Mouse (Mus musculus) spleen, adult 2 months (tissue): ENCODE results near the gene Ccl22. TPM values are rescaled to one million over a fixed set of nuclear protein-coding genes. Genes with fewer than 3 reads are reported as not detected.

Experiments
- DNase-seq, 2 experiments: peaks; one replicate each; pipeline versions ENCODE4 v3.0.0 to v3.0.0-alpha.2; 2012 to 2021; ENCODE audit warnings: low spot score in 2 of 2, low read depth in 1 of 2
- H3K27ac ChIP-seq: fragments of 200-500 bp; 2 replicates; pipeline ENCODE4 v1.5.1; 2012; ENCODE audit warnings: low read length, inconsistent platforms; ENCODE audit not compliant: insufficient read depth
- H3K27me3 ChIP-seq: fragments of 200-500 bp; 2 replicates; pipeline ENCODE4 v1.6.1; 2012; ENCODE audit warnings: mild to moderate bottlenecking, moderate library complexity, low read length, inconsistent platforms; ENCODE audit not compliant: control insufficient read depth, insufficient read depth
- H3K36me3 ChIP-seq: fragments of 200-500 bp; 2 replicates; pipeline ENCODE4 v1.6.1; 2012; ENCODE audit warnings: mild to moderate bottlenecking, low read length, inconsistent platforms; ENCODE audit not compliant: control insufficient read depth, insufficient read depth
- H3K4me1 ChIP-seq: fragments of 200-500 bp; 2 replicates; pipeline ENCODE4 v1.6.1; 2011; ENCODE audit warnings: inconsistent platforms; ENCODE audit not compliant: control insufficient read depth, insufficient read depth, insufficient read length
- H3K4me3 ChIP-seq: fragments of 200-500 bp; 2 replicates; pipeline ENCODE4 v1.5.1; 2011; ENCODE audit warnings: mild to moderate bottlenecking, inconsistent platforms; ENCODE audit not compliant: insufficient read depth, insufficient read length; ENCODE audit errors: extremely low read depth
- CTCF ChIP-seq: fragments of 200-500 bp; IDR thresholded peaks from 2 replicates; pipeline ENCODE4 v1.5.1; 2011; ENCODE audit warnings: mild to moderate bottlenecking, inconsistent platforms; ENCODE audit not compliant: insufficient read depth, insufficient read length, insufficient replicate concordance; ENCODE audit errors: extremely low read depth
- POLR2A ChIP-seq: fragments of 200-500 bp; IDR thresholded peaks from 2 replicates; pipeline ENCODE4 v1.6.1; 2011; ENCODE audit warnings: low read depth, low read length, inconsistent platforms
- WGBS: fragments of 180-500 bp; shearing (Covaris S2); methylation state at CpG from one replicate; pipeline ENCODE4 v1.1.7; 2018; 5-methylcytosine and 5-hydroxymethylcytosine counted together
- polyA plus RNA-seq: library from polyadenylated mRNA; depleted of rRNA; stranded (reverse); fragments of >200 nt; gene quantifications from 2 replicates; pipeline ENCODE4 v1.2.3, GENCODE M21; 2012

The Ccl22 gene
- polyA plus RNA-seq, 1 experiment, result 5.8 TPM

GRCm38 (mm10) chr8:94783890-94784289 is 38.5 kb downstream of the Ccl22 start:
- 13% methylated on average over 4 of the region's 4 CpGs for WGBS

GRCm38 (mm10) chr8:94785247-94785985 is 40.0 kb downstream of the Ccl22 start:
- Histone ChIP-seq H3K27ac (no peak overlapping the region), H3K4me1 (no peaks in the 10 kb centered on the region), H3K4me3 (no peak overlapping the region), H3K27me3 (no peaks in the 10 kb centered on the region), H3K36me3 (no peaks in the 10 kb centered on the region)
- 58% methylated on average over 12 of the region's 12 CpGs for WGBS
- DNase-seq, result peak; percentile 19 to 32
- TF ChIP-seq POLR2A, result no peak
- peak; percentile 33; the same call in 1 of the 2 replicates for TF ChIP-seq CTCF

More at GRCm38 (mm10) chr8:94783890-94784289, 38.5 kb downstream of the Ccl22 start:
- no peaks in the 10 kb centered on the region for H3K36me3 ChIP-seq
- TF ChIP-seq POLR2A, result no peak
- no peak for TF ChIP-seq CTCF
- DNase-seq, result no peak
- no peaks in the 10 kb centered on the region for H3K27me3 ChIP-seq
- H3K4me3 ChIP-seq, result no peak overlapping the region
- no peak overlapping the region for H3K27ac ChIP-seq
- peaks cover 6% of the 10 kb centered on the region; the same call in 1 of the 2 replicates for H3K4me1 ChIP-seq

GRCm38 (mm10) chr8:94785995-94786595 is 40.7 kb downstream of the Ccl22 start:
- Histone ChIP-seq H3K36me3 (no peaks in the 10 kb centered on the region), H3K4me1 (no peaks in the 10 kb centered on the region), H3K27ac (no peak overlapping the region; the same call in 1 of the 2 replicates), H3K4me3 (no peak overlapping the region), H3K27me3 (no peaks in the 10 kb centered on the region)
- no peak for DNase-seq
- 64% methylated on average over 6 of the region's 6 CpGs for WGBS
- no peak for TF ChIP-seq POLR2A
- TF ChIP-seq CTCF, result no peak

GRCm38 (mm10) chr8:94787524-94788501 is 42.4 kb downstream of the Ccl22 start:
- H3K4me3 ChIP-seq, result no peak overlapping the region
- DNase-seq, result no peak
- WGBS, result 76% methylated on average over 15 of the region's 15 CpGs
- TF ChIP-seq POLR2A (no peak), CTCF (no peak)
- no peaks in the 10 kb centered on the region for H3K36me3 ChIP-seq
- no peaks in the 10 kb centered on the region for H3K4me1 ChIP-seq
- H3K27me3 ChIP-seq, result no peaks in the 10 kb centered on the region
- peak overlapping the region; percentile 65; the same call in 1 of the 2 replicates for H3K27ac ChIP-seq

GRCm38 (mm10) chr8:94789256-94789955 is 44.0 kb downstream of the Ccl22 start:
- H3K27ac ChIP-seq, result no peak overlapping the region
- no peak overlapping the region for H3K4me3 ChIP-seq
- no peaks in the 10 kb centered on the region for H3K27me3 ChIP-seq
- H3K4me1 ChIP-seq, result no peaks in the 10 kb centered on the region
- no peak for TF ChIP-seq POLR2A
- no peak for TF ChIP-seq CTCF
- no peak for DNase-seq
- H3K36me3 ChIP-seq, result no peaks in the 10 kb centered on the region
- WGBS, result 91% methylated on average over 10 of the region's 10 CpGs

- Histone ChIP-seq H3K36me3 (no peaks in the 10 kb centered on the region), H3K4me1 (no peaks in the 10 kb centered on the region), H3K27me3 (no peaks in the 10 kb centered on the region), H3K4me3 (no peak overlapping the region), H3K27ac (no peak overlapping the region)
- no peak for DNase-seq
- WGBS, result 89% methylated on average over 4 of the region's 4 CpGs
- TF ChIP-seq CTCF (no peak), POLR2A (no peak)
Observed at GRCm38 (mm10) chr8:94794368-94794767, 49.0 kb downstream of the Ccl22 start.
